Mouse (Mus musculus) central nervous system, embryonic 14 days (tissue): ENCODE data around the gene Ttc13. TPM values are rescaled to one million over a fixed set of nuclear protein-coding genes. Genes with fewer than 3 reads are reported as not detected.

Experiments
- polyA plus RNA-seq: library from polyadenylated mRNA; depleted of rRNA; stranded (reverse); fragments of >200 nt; gene quantifications from 2 replicates; pipeline ENCODE4 v1.2.3, GENCODE M21; 2012; rRNA removed

The Ttc13 gene
- 54.3 and 60.8 TPM in 2 replicates for polyA plus RNA-seq

DNA sequence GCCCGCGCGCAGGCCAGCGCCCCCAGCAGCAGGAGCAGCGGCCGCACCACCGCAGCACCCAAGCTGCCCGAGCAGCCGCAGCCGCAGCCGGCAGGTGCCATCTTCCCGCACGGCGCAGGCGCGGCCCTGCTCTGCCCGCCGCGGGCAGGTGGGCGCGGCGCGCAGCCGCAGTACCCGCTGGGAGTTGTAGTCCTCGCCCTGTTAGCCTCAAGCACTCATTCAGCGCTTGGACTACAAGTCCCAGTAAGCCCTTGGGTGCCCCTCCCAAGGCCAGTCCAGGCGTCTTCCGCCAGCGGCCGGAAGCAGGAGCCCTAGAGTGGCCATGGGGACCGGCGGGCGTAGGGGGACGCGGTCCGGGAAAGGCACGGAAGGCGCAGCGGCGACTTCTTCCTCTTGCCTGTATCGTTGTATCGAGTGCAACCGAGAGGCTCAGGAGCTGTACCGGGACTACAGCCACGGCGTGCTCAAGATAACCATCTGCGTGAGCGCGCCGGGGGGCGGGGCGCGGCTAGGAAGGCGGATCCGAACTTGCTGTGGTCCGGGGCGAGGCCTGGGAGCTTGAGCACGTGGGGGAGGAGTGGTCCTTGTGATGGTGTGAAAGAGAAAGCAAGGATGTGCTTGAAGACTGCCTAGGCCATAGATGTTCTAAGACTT is at the start of gene Ttc13, which contains the start of gene Arv1:
TSS of gene Ttc13 (minus strand) at position 122 of the 654 bp plus-strand sequence.
TSS of gene Arv1 (plus strand) at position 278 of the 654 bp plus-strand sequence.

GRCm38 (mm10) chr8:124751709-124752173 is 30.0 kb upstream of the Ttc13 start, which contains the start of gene Fam89a:
Gene Fam89a, minus strand, starts transcription at chr8:124751832.

DNA sequence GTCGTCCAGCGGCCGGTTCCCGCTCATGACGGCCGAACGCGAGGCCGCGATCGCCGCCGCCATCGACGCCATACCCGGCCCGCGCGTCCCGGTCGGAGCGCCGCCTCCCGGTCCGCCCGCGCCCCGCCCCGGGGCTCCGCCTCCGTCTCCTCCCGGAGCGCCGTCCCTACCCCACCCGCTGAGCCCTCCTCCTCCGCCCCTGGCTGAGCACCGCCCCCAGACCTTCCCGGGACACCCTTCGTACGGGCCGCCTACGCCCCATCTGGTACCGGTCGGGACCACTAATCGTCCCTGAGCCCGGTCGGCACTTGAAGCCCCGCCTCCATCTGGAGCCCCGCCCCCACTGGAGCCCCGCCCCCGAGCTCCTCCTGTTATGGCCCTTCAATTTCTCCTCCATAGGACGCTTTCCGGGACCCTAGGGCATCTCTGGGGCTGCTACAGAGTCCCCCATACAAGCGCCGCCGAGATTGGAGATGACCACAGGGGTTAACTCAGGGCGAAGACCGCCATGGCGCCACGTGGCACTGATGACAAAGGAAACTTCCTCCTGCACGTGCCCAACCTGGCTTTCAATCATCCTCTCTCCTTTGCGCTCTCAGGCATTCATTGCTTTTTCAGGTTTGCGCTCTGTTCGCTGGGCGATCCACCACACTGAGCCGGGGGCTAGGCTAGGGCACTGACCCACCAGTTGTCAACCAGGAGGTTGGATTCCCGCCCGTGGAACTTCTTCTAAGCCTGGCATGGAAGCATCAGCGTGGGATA is 58.5 kb downstream of the Ttc13 start, which contains the start of gene 2310022B05Rik:
TSS of gene 2310022B05Rik (minus strand) at position 258 of the 762 bp plus-strand sequence.

Other genes starting within 250 kb of the Ttc13 start
- 33.3 and 33.5 TPM in 2 replicates for gene Cog2, start 201.2 kb downstream of the Ttc13 start, polyA plus RNA-seq
- gene Agt, start 152.3 kb downstream of the Ttc13 start, polyA plus RNA-seq: 0.11 and 0.75 TPM in 2 replicates
- gene Capn9, start 145.9 kb downstream of the Ttc13 start, polyA plus RNA-seq: 0.05 TPM in 1 of 2 replicates, not detected in the other
- gene 2310022B05Rik, start 58.6 kb downstream of the Ttc13 start, polyA plus RNA-seq: 62.7 and 64.4 TPM in 2 replicates
- gene Arv1, start 156 bp upstream of the Ttc13 start, polyA plus RNA-seq: 40.6 and 41.9 TPM in 2 replicates
- gene Fam89a, start 29.8 kb upstream of the Ttc13 start, polyA plus RNA-seq: 0.47 and 1.9 TPM in 2 replicates
- 42.7 and 45.8 TPM in 2 replicates for gene Trim67, start 71.1 kb upstream of the Ttc13 start, polyA plus RNA-seq
- gene Gnpat, start 141.1 kb upstream of the Ttc13 start, polyA plus RNA-seq: 86.4 and 93.1 TPM in 2 replicates
- gene 2810004N23Rik, start 141.1 kb upstream of the Ttc13 start, polyA plus RNA-seq: 24.1 and 26.0 TPM in 2 replicates
- gene Exoc8, start 175.7 kb upstream of the Ttc13 start, polyA plus RNA-seq: 11.2 and 11.8 TPM in 2 replicates
- gene Sprtn, start 175.9 kb upstream of the Ttc13 start, polyA plus RNA-seq: 19.4 and 20.4 TPM in 2 replicates
- 47.1 and 54.1 TPM in 2 replicates for gene Egln1, start 227.3 kb upstream of the Ttc13 start, polyA plus RNA-seq